Mouse (Mus musculus) lung, adult 2 months (tissue): ENCODE data around the gene B230217C12Rik.

Source experiments
- CTCF ChIP-seq: fragments of 200-500 bp; IDR thresholded peaks from 2 replicates; pipeline ENCODE4 v1.5.1; 2011; ENCODE audit warnings: mild to moderate bottlenecking, low read length, control low read depth; ENCODE audit not compliant: insufficient read depth
- POLR2A ChIP-seq: fragments of 200-500 bp; IDR thresholded peaks from 2 replicates; pipeline ENCODE4 v1.6.1; 2011; ENCODE audit warnings: low read depth, mild to moderate bottlenecking, control low read depth, low read length, borderline replicate concordance; ENCODE audit errors: extremely low read depth

- TF ChIP-seq POLR2A = no peak
- no peak for TF ChIP-seq CTCF
Measured at GRCm38 (mm10) chr11:97836541-97836940, 4.0 kb upstream of the B230217C12Rik start.
